Mouse (Mus musculus): Measurements from ENCODE around the gene D3Ertd751e.
A peak's percentile ranks its signal among the peaks of the same experiment; 100 is the strongest.

Gene D3Ertd751e

DNA sequence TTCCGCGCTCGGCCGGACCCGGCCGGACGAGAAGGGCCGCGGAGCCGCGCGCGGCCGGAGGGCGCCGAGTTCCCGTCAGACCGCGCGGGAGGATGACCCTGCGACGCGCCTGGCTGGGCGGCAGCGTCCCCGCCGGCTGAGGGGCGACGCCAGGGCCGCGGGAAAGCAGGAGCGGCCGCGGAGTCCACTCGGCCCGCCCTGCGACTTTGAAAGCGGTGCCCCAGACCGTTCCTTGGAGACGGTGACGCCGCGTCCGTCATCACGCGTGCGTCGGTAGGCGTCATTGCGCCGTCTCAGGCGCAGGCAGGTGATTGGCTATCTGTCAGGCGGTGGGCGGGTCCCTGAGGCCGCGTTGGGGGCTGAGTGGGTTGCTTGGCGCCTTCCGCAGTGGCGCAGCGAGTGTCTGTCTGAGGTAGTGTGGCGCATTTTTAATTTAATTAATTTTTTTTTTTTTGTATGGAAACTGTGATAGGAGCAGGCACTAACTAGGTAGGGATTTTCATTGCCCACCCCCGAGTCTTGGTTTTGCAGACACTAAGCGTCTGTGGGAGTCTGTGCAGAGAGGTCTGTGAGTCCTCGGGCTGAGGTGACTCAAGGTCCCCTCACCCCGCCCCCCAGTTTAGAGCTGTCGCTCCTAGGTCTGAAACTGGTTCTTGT is at the start of gene D3Ertd751e, which contains the start of gene Sclt1:
Gene D3Ertd751e, plus strand, starts transcription at position 334 of the 657 bp plus-strand sequence.
Gene Sclt1, minus strand, starts transcription at position 237 of the 657 bp plus-strand sequence.
- peak; percentile 97 for DNase-seq (ENCODE audit: extremely low read depth, insufficient read length, low spot score)

DNA sequence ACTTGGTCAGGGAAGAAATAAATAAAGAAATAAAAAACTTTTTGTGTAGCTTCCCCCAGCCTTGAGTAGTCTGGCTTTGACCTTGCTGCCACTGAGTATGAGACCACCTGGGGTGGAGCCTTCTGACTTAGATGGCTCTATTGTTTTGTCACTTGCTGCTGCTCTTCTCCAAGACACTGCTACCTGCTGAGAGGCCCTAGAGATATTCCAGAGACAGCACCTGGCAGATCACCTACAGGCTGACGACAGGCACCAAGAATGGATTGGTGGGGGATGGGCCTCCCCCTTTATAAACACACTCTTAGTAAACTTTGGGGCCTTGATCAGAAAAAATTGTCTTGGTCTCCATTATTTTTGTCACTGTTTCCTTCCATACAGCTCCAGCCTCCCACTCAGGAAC is 46.7 kb upstream of the D3Ertd751e start:
- DNase-seq (ENCODE audit: extremely low read depth, insufficient read length, low spot score) = no peak

DNA sequence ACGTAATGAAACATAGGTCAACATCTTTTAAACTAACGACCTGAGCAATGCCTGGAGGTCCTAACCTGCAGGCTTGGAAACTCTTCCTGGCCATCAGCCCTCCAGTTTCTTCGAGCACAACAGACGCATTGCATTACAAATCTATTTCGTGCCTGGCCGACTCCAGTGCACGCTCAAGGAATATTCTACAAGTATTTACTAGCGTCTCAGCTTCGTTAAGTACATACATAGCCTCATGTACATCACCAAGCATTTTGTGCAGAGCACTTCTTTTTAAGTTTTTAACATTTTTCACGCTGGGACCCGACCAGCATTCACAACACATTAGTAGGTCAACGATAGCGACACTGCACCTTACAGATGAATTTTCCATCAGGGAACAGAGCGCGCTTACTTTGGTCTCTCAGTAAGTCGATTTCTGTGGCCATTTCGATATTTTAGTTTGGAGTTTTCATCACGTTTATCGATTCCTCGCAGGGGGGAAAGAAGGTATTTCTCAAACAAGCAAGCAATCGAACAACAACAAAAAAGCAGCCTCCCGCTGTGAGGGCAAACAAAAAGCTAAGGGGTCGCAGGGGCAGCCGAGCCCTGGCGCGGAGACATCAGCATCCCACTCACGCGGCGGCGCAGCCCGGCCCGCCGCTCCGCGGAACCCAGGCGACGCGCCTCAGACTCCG is 672 bp upstream of the D3Ertd751e start:
- DNase-seq (ENCODE audit: extremely low read depth, insufficient read length, low spot score) = no peak

DNA sequence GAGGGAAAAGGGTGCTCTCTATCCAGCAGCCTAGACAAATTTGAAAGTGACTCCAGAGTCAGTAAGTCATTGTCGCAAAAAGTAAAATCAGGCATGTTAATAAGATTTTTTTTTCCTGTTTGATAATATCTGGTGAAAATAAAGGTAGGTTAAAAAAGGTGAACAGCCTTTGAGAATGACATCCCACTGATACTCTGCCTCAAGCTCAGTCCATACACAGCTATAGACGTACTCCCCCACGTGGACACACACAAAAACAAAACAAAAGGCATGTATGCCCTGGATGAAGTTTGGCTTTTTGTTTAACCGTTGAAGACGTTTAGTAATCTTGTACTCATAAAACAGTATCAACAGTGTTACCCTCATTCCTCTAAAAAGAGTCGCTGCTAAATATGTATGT is 1.0 kb downstream of the D3Ertd751e start:
- no peak for DNase-seq (ENCODE audit: extremely low read depth, insufficient read length, low spot score)

DNA sequence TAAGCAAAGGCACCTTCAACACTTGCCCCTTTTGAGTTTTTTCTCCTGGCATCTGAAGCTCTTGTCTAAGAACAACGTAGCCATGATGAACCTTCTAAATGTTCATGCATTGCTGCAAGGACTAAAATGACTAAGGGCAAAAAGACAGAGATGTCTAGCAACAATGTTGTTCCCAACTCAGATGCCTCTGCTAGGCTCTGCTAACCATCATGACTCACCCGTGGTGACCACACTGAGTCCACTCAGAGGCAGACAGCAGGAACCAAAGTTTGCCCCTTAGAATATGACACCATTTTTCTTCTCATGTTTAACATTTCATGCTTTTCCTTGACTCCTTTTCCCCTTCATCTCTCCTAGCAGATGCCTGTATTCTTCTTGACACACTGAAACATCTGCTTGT is 12.1 kb downstream of the D3Ertd751e start:
- DNase-seq (ENCODE audit: extremely low read depth, insufficient read length, low spot score) = peak; percentile 24

DNA sequence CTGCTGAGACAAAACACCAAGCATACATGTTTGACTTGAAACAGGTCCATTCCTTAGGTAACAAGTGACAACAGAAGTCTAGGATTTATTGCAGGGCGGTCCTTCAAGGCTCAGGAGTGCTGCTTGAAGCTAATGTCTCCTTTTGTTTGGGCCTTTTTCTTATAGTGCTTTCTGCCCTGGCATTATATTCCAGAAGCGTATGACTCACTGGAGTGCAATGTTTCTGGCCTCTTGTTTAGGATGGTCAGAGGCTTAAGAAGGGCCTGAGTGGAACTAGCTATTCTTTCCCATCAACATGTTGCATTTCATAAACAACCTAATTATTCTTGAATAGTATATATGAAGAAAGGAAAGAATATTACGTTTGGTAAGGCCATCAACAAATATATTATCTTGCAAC is 19.7 kb downstream of the D3Ertd751e start:
- DNase-seq (ENCODE audit: extremely low read depth, insufficient read length, low spot score) = no peak

DNA sequence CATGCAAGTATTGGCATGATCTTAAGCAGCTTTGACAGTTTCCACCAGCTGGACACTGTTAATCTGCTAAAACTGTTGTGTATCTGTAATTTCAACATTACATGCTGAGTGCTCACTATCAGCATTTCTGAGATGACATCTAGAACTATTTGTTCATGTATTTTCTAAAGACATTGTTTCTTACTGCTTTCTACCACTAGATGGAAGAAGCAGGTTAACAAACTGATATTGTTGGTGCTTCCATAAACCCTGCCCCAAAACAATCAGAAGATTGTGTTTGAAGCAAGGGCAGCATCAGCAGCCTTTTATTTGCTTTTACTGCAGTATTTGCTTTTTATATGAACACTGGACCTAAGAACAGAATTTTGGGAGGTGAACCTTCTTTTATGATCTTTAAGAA is 70.0 kb downstream of the D3Ertd751e start:
- no peak for DNase-seq (ENCODE audit: extremely low read depth, insufficient read length, low spot score)
